Mouse (Mus musculus) mouse embryonic stem cell (cell line): ENCODE measurements around the gene Polr2l.

Source experiments
- in situ Hi-C, 2 experiments: fragments of 300-500 bp; cut with MboI; formaldehyde crosslinking; loops; 1 replicate in 1 of 2; 3 replicates in 1 of 2; pipeline ENCODE4 v1.14.3; 2019 to 2020; ENCODE audit warnings: low sequenced_read_pairs in 2 of 2, low pct_unique_long_range_greater_than_20kb in 1 of 2, mixed read lengths in 1 of 2; ENCODE audit not compliant: unreplicated experiment in 1 of 2

The Polr2l gene

DNA sequence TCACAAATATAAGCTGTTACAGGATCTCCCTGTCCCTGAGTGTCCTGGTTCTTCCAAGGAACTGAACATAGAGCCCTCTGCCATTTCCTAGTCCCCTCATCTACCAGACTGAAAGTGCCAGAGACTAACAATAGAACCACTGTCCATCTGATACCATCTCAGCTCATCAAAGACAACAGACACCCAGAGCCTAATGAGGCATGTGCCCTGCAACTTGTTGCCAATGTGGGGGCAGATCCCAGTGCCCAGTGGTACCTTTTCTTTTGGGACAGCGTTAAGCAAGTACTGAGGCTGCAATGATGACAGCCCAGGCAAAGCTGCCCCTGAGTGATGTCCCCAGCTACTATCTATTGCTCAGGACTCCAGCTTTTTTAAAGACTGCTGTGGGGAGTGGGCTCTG is 11.3 kb upstream of the Polr2l start:
- in situ Hi-C loops, result no loop called here

DNA sequence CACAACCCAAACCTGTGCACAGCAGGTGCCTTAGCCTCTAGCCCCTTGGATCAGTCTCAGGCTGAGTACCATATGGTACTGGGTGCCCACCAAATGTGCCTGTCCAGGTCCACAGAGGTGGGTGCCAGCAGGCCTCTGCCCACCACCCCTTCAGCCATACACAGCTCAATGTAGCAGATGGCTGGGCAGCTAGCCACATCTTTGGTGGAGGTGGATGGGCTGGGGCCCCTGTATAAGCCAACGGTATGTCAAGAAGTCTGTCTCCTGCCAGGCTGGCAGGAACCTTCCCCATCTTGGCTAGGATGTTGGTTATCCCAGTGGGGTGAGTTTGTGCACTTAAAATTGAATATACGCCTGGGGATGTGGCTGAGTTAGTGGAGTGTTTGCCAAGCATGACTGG is 10.7 kb upstream of the Polr2l start:
- in situ Hi-C loops, result no loop called here

DNA sequence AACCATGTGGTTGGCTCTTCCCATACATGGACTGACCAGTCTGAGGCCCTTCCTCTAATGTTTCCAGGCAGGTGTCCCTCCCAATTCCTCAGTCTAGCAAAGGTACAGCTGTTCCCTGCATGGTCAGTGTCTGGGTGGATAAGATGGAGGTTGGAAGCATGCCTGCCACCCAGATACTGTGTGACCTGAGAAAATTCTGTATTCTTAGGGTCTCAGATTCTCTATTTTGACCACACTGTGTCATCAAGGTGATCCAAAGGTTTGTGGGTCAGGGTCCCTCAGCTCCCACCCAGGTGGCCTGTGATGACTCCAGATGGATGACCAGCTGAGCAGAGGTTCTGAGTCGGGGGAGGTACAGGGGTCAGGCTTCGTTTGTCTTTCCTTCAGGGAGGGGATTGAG is 10.3 kb upstream of the Polr2l start:
- in situ Hi-C loops, result no loop called here

DNA sequence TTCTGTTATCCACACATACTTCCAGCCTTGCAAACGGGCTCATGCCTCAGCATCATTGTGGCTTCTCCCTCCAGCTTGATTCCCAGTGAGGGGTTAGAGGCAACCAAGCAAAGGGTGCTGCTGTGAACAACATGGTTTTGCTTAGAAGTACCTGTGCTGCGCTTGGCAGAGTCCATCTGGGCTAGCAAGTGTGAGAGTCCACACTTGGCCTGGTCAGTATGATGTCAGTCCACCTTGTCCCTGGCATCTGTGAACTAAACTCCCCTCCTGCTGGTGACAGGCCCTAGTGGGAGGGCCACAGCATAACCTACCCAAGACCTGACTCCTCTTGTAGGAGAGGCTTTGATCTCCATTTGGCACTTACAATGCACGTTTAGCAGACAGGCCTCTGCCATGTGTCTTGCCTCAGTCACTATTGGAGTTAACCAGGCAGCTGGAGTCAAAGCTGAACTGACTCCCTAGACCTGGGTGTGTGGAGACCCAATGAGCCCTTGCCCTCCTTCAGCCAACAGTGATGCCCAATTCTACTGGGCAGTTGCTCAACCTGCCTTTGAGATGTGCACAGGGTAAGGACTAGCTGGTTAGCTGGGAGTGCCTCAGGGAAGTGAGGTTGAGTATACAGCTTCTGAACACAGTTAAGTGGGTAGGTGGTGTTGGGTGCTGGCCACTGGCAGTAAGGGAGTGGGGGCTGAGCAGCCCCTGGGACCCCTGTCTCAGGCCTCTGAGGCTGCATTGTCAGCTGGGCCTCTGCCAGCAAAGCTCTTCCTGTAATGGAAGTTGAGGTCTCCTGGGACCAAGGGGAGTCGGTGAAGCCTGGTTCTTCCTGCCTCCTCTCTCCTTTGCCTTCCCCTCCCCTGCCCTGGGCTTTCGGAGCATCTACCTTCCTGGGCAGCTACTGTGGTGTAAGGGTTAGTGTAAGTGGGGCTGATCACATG is 9.5 kb upstream of the Polr2l start:
- in situ Hi-C loops, result no loop called here

DNA sequence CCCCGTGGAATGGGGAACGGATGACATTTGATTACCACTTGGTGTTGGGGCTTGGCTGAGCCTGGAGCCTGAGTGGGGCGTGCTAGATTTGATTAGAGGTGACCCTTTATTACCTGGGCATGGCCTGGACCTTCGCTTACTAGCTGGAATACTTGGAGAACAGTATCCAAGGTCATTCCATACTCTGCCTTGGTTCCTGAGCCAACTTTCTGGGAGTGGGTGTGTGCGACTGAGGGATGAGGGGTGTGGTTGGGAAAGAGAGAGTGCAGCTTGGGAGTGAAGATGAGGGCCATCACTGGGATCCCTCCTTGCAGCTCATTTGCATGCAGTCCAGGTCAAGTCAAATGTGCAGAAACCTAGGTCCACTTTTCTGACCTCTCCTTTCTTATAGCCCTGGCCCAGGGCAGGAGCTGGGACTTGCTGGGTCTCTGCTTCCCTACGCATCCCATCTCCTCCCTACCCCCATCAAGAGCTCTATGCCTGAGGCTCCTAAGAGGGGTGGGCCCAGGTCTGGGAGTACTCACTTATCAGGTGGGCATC is 8.3 kb upstream of the Polr2l start:
- in situ Hi-C loops, result no loop called here

DNA sequence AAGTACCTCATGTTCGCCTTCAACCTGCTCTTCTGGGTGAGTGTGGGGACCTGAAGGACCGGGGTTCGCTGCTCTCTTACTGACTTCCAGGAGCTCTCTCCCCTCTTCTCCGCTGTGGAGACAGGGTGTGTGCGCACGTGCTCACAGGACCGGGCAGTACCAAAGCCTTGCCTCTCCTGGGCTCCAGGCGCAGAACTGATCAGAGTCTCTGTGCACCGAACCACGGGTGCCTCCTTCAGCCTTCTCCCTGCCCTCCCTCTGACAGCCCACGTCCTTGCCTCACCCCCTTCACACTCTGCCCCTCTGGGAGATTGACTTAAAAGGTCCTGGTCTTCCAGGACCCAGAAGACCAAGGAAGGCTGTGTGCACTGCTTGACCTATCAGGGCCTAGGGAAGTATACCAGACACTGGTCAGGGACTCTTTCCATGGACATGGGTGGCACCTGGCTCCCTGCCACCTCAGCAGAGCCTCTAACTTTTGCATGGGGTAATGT is 7.6 kb upstream of the Polr2l start:
- in situ Hi-C loops, result no loop called here

DNA sequence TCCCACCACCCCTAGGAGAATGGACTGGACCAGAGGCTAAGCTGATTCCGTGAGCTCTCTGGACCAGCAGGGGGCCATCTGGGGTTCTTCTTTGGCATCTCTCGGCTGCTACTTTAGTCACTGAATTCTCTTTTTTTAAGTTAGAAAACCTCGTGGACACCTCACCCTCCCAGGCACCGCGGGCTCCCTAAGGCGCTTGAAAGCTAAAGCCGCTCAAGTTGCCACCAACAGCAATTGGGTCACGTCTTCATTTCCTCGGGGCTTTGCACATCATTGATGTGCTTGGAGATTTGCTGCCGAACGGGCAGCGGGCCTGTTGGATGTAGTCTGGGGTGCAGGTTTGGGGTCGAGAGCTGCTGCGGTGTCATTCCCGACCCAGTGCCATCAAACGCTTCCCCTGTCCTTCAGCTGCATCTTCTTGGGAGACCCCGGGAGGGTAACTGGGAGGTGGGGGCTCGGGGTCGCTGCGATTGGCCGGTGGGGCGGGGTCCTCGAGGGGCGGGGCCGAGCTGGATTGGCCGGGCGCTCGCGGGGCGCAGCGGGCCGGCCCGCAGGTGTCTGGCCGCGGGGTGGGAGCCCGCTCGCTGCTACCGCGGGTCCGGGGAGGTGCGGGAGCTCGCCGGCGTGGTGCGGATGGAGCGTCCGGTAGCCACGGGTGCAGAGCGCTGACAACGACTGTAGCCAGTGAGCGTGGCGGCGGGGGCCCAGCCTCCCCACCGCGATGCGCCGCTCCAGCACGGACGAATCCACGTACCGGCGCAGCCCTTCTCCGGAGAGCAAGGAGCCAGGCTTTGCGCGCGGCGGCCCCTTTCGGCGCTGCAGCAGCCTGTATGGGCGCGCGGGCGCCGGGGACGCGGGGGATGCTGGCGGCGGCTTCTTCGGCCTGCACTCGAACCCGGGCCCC is 6.8 kb upstream of the Polr2l start:
- in situ Hi-C loops, result no loop called here

DNA sequence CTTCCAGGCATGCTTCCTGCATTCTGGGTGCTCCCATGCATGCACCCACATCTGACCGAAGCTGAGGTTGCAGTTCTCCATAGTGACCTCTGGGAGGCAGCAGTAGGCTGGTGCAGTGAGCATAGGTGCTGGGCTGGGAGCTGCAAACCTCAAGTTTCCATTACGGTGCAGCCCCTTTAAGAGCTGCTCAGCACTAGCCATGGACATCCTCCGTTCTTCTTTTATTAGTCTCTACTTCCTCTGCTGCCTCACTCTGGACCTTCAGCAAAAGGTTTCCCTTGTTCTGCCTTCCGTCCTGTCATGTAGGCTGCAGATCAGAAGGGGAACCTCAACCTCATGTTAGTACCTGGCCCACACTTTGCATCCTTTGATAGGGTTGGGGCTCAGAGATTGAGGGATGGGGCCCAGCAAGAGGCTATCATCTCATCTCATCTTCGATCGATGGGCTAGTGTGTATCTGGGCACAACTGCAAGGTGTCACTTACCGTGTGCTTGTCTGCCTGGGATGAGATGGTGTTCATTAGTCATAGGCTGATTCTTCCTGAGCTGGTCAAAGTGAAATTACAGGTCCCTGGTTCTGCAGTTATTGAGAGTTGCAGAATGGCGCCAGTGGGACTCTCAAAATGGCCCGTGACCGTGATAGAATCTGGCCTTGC is 6.0 kb upstream of the Polr2l start:
- in situ Hi-C loops, result no loop called here

DNA sequence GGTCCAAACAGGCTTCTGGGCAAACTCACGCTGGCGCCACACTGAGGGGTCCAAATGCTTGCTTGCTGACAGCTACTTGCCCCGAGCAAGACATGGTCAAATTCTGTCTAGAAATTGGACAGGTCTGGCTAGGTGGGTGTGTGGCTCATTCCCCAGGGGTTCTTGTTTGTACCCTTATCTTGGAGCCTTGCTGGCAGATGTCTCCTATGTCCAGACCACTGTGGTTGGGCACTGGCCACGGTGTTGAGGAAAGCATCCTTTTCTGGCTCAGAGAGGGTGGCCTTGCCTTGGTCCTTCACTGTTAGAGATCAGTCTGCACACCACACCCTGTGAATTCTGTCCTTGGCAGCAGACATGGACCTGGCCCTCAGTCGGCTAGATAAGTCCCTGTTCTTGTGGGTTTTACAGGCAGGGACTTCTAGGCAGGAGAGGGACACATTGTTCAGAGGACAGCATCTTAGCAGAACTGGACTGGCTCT is 3.4 kb upstream of the Polr2l start:
- in situ Hi-C loops, result no loop called here

DNA sequence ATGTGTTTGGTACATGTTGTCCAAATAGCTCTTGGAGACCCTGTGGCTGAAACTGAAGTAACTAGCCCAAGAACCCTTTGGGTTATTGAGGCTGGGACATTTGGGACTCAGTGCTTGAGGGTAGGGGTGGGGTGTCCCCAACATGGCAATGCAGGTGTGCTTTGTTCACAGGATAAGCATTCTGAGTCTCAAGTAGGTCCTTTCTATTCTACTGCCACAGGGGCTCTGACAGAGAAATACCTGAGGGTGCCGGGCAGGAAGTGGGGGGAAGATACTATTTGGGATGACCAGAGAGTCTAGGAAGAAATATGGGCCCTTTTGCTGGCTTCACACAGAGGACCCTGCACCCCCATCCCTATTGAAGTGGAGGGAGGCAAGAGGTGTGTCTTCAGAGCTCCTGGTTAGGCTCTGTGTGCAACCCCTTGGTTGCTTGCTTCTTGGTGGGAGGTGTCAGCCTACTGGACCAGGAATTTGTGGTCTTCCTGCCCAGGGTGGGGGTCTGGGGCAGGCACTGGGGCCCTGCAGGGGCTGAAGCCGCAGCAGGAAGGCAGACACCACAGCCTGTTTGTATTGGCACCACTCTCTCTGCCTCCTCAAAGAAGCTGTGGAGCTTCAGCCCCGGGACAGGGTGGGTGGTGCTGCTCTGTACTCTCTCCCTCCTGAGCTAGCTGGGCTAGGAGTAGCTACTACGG is 2.8 kb upstream of the Polr2l start:
- in situ Hi-C loops, result no loop called here

DNA sequence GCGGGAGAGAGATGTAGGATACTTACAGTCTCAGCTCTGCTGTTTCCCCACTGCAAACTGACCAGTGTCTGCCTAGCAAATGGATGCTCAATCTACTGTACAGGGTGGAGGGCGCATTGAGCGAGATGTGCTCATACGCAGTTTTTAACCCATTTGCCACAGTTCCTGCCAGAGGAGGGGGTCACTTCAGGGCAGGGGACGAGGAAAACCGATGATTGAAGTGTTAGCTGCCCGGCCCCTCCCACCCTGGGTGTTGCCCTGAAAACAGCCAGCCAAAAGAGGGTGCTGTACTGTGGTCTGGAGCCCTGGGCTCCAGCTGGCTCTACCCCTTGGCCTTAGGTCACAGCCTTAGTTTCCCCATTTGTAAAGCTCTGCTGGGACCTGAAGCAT is 2.0 kb upstream of the Polr2l start:
- in situ Hi-C loops, result no loop called here

DNA sequence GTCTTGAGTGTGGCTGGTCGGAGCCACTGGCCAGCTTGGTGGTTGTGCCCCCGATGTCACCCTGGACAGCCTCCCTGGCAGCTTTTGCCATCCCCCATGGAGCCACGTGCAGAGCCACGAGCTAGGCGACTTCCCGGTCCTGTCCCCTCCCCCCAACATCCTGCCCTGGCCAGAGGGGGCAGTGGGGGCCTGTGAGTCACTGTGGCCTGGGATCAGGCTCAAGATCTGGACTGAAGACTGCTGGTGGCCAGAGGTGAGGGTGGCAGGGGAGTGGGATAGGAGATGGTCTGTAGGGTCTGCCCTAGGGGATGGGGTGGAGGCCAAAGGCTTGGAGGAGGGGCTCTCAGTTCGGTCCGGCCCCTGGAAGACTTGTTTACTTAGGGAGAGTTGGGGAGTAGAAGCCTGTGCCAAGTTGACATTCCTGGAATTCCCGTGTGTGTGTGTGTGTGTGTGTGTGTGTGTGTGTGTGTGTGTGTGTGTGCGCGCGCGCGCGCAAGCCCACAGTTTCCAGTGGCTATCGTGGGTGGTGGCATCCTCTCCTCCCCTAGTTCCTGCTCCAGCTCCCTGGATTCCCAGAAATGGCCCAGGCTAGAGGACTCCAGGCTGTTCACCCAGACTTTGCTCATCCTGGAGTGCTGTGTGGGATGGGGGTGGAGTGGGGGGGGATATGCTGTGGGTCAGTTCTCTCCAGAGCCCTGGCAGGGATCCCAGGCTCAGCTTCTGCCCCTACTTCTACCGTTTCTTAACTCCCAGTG is 1.5 kb upstream of the Polr2l start:
- in situ Hi-C loops, result no loop called here

DNA sequence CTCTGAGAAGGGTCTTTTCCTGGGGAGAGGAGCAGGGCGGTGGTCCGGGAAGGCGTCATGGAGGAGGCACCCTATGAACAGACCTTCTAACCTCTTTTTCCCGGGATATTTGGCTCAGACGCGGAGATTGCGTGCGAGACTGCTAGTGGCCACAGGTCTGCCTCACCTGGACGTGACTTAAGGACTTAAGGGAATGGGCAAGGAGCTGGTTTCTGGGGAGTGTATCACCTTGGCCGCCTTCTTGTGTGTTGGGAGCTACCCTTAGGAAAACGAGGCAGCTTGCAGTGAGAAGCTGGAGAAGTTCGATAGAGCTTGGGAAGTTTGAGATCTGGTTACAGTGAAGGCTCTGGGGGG is 850 bp upstream of the Polr2l start:
- in situ Hi-C loops, result no loop called here

DNA sequence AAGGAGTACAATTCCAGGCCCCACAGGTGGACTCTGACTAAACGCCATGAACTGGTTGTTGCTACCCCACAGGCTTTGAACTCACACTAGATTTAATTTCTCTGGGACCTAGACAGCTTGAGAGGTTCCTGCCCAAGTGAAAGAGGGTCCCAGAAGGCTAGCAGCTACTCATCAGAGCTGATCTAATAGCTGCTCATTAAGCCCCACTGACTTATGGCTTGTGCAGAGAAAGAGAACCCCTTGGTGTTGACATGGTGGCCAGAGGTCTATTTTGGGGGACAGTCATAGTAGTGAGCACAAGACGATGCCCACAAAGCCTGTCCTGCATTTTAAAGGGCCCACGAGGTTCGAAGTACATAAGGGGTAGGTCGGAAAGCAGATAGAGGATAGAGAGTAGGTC is 772 bp downstream of the Polr2l start:
- in situ Hi-C loops, result loop anchor here in 1 of 2 experiments (25.0 kb wide), 1 partner anchor 1537 kb away; the partner anchor contains the start of gene Utf1

DNA sequence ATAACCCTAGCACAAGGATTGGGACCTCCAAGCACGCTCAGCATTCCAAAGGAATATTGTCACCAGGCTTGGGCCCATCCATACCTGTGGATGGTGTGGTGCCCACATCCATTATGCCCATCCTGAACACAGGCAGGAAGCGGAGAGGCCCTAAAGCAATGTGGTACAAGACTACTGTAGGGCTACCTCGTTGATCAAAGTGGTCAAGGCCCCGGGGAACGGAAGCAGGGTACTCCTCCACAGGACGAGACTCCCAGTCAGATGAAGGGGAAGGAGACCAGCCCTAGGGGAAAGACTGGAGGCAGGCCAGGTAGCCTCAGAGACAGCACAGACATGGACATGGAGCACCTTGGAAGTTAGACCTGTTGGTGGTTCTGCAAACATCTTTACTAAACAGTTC is 2.2 kb downstream of the Polr2l start:
- in situ Hi-C loops, result loop anchor here in 1 of 2 experiments (25.0 kb wide), 1 partner anchor 1535 kb away; the partner anchor contains the start of gene Utf1

DNA sequence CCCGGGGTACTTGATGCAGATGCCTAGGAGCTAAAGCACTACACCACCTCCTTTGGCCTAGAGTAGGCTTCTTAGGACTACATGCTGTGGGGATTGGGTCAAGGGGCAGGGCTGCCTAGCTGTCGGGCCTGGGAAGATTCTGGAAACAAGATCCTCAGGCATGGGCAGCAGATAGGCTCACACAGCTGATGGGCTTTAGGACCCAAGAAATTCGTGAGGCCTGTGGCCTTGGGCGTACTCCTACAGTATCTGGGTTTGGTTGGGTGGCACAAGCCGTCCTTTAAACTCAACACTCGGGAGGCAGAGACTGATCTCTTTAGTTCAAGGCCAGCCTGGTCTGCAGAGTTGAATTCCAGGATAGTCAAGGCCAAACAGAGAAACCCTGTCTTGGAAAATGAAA is 2.7 kb downstream of the Polr2l start:
- in situ Hi-C loops, result loop anchor here in 1 of 2 experiments (25.0 kb wide), 1 partner anchor 1535 kb away; the partner anchor contains the start of gene Utf1

DNA sequence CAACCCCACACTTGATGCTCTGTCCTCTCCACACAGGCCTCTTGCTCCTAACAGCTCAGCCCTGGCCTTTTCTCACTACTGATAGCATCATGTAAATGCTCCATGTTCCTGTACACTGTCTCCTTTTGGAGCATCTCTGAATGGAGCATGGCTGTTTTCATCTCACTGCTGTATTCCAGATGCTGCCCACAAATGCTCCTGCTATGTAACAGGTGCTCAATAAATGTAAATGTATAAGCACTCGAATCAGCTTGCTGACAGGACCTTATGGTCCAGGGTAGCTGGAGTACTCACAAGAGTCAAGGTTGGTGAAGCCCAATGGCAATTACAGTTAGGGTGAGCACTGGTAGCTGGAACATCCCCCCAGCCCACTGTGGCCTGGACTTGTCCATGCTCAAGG is 3.7 kb downstream of the Polr2l start:
- in situ Hi-C loops, result loop anchor here in 1 of 2 experiments (25.0 kb wide), 1 partner anchor 1534 kb away; the partner anchor contains the start of gene Utf1
